Mouse (Mus musculus): ENCODE measurements around the gene Carns1.
"Not testable (repeated sequence)": the region's sequence is repeated elsewhere in the genome, so short reads cannot be mapped to it uniquely, and the experiment has no call there.

GRCm38 (mm10) chr19:4135229-4135962 lies 39.9 kb downstream of the Carns1 start:
- TF ChIP-seq CTCF (IDR thresholded peaks at IDR 0.05; ENCODE audit: low read depth, low read length); POLR2A (IDR thresholded peaks at IDR 0.05; ENCODE audit: borderline replicate concordance, low read depth, low read length): not testable (repeated sequence)
